In genomic region chr9:43692015-43692414, GRCm38 (mm10) we compare ENCODE assay signal across 29 mouse cellular contexts. TPM values are rescaled to one million over a fixed set of nuclear protein-coding genes. Genes with fewer than 3 reads are reported as not detected.
DNase-seq lines count a peak whose midpoint lies in the region; TF ChIP-seq lines count a peak whose summit lies in the region.
"Had no signal": no experiment of that assay in that cellular context is flagged by ENCODE, and none has a peak within 500 bp of the region (broad histone marks: within the 10 kb centered on the region; RNA-seq: fewer than 3 reads in every experiment).

No protein-coding gene starts in this region.

- peak; percentile 30 to 31 for DNase-seq in frontal cortex, postnatal 36 days (ENCODE audit: low spot score in 2 of 2)
- DNase-seq in frontal cortex, postnatal 14 days (ENCODE audit: low spot score in 2 of 2), result no peak
- DNase-seq in layer of hippocampus, adult 2 months (ENCODE audit: low spot score in 2 of 2), result no peak
- DNase-seq in layer of hippocampus, postnatal 10 days (ENCODE audit: low spot score in 2 of 2), result no peak
- peak; percentile 23 to 33 for DNase-seq in right cerebral cortex, adult 2 months (ENCODE audit: low spot score in 2 of 2)
- no peak for DNase-seq in right cerebral cortex, postnatal 14 days
- peak; percentile 42 to 50 for DNase-seq in layer of hippocampus, postnatal 36 days
- DNase-seq: adrenal gland, postnatal 10 days; adrenal gland, postnatal 36 days; B cell, adult 2 months; cerebellum, adult 11 months; cerebellum, adult 2 months; cerebellum, adult 9-11 months; cerebellum, postnatal 36 days; embryo, embryonic 11 days; gastrocnemius, postnatal 10 days; gastrocnemius, postnatal 36 days; heart, adult 2 months; heart, postnatal 14 days; heart, postnatal 4 days had no signal

- peak overlapping the region; percentile 3; the same call in 1 of the 2 replicates for H3K27ac ChIP-seq in layer of hippocampus, adult 2 months
- H3K27ac ChIP-seq: embryonic facial prominence, embryonic 10.5 days; embryonic facial prominence, embryonic 13.5 days; forebrain, embryonic 12.5 days; forebrain, embryonic 15.5 days; heart, adult 2 months; heart, embryonic 10.5 days; heart, embryonic 13.5 days; hindbrain, embryonic 14.5 days; hindbrain, postnatal 0 days had no signal

- no peak for TF ChIP-seq CTCF in layer of hippocampus, adult 2 months (conservative IDR thresholded peaks at IDR 0.05)

- H3K4me3 ChIP-seq in layer of hippocampus, adult 2 months, result no peak overlapping the region
- H3K4me3 ChIP-seq: embryonic facial prominence, embryonic 10.5 days; embryonic facial prominence, embryonic 13.5 days; erythroblast, embryonic 14.5 days; forebrain, embryonic 12.5 days; forebrain, embryonic 15.5 days; heart, adult 2 months; heart, embryonic 10.5 days; heart, embryonic 13.5 days had no signal

RNA-seq across cellular contexts. Expression of gene Nectin1, which starts 51.8 kb away (rescaled TPM):
- total RNA-seq in layer of hippocampus, adult 2 months (2021), result 10 to 100 TPM; 67.2 to 72.6 TPM
- 100 to 1,000 TPM in 1 of 2 experiments, 10 to 100 TPM in 1; 96.1 to 106 TPM for total RNA-seq in layer of hippocampus, postnatal 10 days (2021)
- total RNA-seq in layer of hippocampus, postnatal 36 days (2021), result 10 to 100 TPM; 73.5 to 75.3 TPM

Comparison
In these comparisons a context has a peak if more than half of its experiments do, and no peak if none do; other contexts are left out.
1. DNase-seq: peak in frontal cortex, postnatal 36 days (2 of 2), right cerebral cortex, adult 2 months (2 of 2) and layer of hippocampus, postnatal 36 days (2 of 2); none in frontal cortex, postnatal 14 days (0 of 2), layer of hippocampus, adult 2 months (0 of 2), layer of hippocampus, postnatal 10 days (0 of 2) and right cerebral cortex, postnatal 14 days (single experiment).